Mouse (Mus musculus): ENCODE results near the gene Ccn6. TPM values are rescaled to one million over a fixed set of nuclear protein-coding genes. Genes with fewer than 3 reads are reported as not detected.
"Not testable (repeated sequence)": the region's sequence is repeated elsewhere in the genome, so short reads cannot be mapped to it uniquely, and the experiment has no call there.

Ccn6 gene
- 0.05 and 0.16 TPM in 2 replicates for polyA plus RNA-seq (2012; rRNA removed)

DNA sequence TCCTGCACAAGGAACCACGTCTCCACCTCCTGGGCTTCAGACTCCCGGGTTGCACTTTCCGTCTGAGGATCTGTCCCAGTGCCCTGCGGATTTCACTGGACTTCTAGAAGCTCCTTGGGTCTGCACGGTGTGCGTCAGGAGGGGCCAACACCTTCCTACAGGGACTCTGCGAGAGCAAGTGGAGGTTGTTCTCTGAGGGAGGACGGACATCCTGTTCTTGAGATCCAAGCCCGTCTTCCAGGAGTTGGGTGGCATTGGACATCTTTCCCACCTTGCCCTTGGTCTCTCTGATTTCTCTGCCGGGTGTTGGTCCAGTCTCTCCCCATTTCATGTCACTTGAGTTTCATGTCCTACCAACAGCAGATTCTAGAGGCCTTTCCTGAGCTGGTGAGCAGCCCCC lies at the start of gene Ccn6:
Gene Ccn6 (minus strand): TSS at position 101 of the 400 bp plus-strand sequence.
- TF ChIP-seq POLR2A (IDR thresholded peaks at IDR 0.05; ENCODE audit: low read depth, low read length), result no peak
- no peak for TF ChIP-seq CTCF (conservative IDR thresholded peaks at IDR 0.05; ENCODE audit: insufficient read depth, insufficient read length, low read depth, low read length)
- H3K36me3 ChIP-seq (ENCODE audit: control insufficient read depth, insufficient read depth, low read length), result no peaks in the 10 kb centered on the region
- H3K4me1 ChIP-seq (ENCODE audit: control insufficient read depth, insufficient read depth, low read length), result no peaks in the 10 kb centered on the region
- H3K27me3 ChIP-seq (replicated peaks; ENCODE audit: control insufficient read depth, insufficient read depth, low read length), result no peaks in the 10 kb centered on the region
- no peak within 1 kb of the TSS for H3K27ac ChIP-seq (ENCODE audit: insufficient read depth, low read depth, low read length)
- no peak for DNase-seq
- no peak within 1 kb of the TSS for H3K4me3 ChIP-seq (ENCODE audit: insufficient read depth, low read depth, low read length)
- WGBS, result 89% methylated on average over 10 of the region's 10 CpGs

DNA sequence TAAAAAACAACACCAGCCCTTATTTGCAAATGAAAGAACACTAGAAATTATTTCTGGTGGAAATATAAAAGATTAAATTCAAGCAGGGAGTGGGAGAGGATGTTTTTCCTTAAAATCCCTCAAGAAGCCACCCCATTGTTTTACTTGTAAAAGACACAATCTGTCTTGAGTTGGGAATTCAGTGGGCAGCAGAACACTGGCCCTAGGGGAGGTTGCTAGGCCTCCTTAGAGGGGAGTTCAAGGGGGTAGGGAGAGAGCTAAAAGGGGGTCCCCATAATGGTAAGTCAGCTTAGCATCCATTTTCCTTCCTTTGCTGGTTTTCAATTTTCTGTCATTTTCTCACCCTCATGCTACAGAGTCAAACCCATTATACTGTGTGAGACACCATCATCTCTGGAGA lies 46.4 kb upstream of the Ccn6 start:
- DNase-seq, result no peak
- Histone ChIP-seq H3K27ac (ENCODE audit: insufficient read depth, low read depth, low read length) (no peak overlapping the region), H3K4me3 (ENCODE audit: insufficient read depth, low read depth, low read length) (no peak overlapping the region), H3K4me1 (ENCODE audit: control insufficient read depth, insufficient read depth, low read length) (no peaks in the 10 kb centered on the region), H3K27me3 (replicated peaks; ENCODE audit: control insufficient read depth, insufficient read depth, low read length) (no peaks in the 10 kb centered on the region), H3K36me3 (ENCODE audit: control insufficient read depth, insufficient read depth, low read length) (no peaks in the 10 kb centered on the region)
- no peak for TF ChIP-seq CTCF (conservative IDR thresholded peaks at IDR 0.05; ENCODE audit: insufficient read depth, insufficient read length, low read depth, low read length)
- TF ChIP-seq POLR2A (IDR thresholded peaks at IDR 0.05; ENCODE audit: low read depth, low read length), result no peak

DNA sequence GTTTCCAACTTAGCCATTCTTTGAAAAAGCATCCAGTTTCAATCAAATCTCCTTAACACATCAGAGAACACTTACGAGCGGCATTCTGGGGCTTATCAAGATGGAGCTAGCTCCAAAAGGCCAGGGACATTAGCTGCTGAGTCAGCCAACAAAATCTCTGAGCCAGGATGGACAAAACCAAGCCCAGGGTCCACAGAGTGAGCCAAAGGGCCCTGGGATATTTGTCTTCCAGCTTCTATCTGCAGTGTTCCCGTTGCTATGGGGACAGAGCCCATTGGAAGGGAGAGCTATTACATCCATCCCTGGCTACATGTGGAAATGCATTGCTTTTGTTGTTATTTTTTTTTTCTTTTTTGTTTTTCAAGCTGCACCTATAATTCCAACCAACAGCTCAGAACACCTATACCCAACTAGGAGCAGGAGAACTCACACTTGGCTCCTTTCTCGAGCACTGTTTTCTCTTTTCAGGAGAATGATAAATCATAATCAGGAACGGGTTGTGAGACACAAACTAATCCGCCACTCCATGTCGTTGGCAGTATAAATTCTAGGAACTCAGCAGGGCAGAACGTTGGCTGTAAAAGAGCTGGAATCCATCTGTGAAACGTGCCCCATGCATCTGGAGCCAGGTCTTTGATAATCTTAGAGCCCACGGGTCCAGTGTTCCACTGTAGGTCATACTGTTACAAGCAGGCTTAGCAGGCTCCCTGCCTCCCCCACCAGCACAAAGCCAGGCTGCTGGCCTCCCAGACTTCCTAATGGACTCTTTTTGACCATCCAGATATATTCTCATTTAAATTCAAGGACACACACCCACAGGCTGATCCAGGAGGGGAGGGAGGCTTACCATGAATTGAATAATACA lies 45.8 kb upstream of the Ccn6 start:
- 35% methylated on average over 10 of the region's 10 CpGs for WGBS
- no peak for TF ChIP-seq POLR2A (IDR thresholded peaks at IDR 0.05; ENCODE audit: low read depth, low read length)
- no peak for TF ChIP-seq CTCF (conservative IDR thresholded peaks at IDR 0.05; ENCODE audit: insufficient read depth, insufficient read length, low read depth, low read length)
- DNase-seq, result no peak
- no peaks in the 10 kb centered on the region for H3K4me1 ChIP-seq (ENCODE audit: control insufficient read depth, insufficient read depth, low read length)
- no peaks in the 10 kb centered on the region for H3K27me3 ChIP-seq (replicated peaks; ENCODE audit: control insufficient read depth, insufficient read depth, low read length)
- no peaks in the 10 kb centered on the region for H3K36me3 ChIP-seq (ENCODE audit: control insufficient read depth, insufficient read depth, low read length)
- no peak overlapping the region for H3K4me3 ChIP-seq (ENCODE audit: insufficient read depth, low read depth, low read length)
- no peak overlapping the region for H3K27ac ChIP-seq (ENCODE audit: insufficient read depth, low read depth, low read length)

DNA sequence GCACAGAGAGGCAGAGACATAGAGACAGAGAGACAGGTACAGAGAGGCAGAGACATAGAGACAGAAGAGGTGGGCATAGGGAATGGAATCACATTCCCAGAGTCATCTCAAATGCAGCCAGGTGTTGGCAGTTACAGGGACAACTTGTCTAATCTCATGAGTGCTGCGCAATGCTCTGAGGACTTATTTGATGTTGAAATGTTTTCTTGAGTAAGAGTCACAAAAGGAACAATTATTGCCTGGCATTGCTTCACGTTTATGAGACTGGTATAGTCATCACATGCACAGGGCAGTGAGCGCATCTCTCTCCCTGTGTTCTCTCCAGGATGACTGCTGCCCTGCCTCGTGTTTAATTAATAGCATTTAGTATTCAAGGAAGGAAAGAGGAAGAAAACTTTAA lies 45.1 kb upstream of the Ccn6 start:
- H3K36me3 ChIP-seq (ENCODE audit: control insufficient read depth, insufficient read depth, low read length), result no peaks in the 10 kb centered on the region
- H3K4me3 ChIP-seq (ENCODE audit: insufficient read depth, low read depth, low read length), result no peak overlapping the region
- no peak overlapping the region for H3K27ac ChIP-seq (ENCODE audit: insufficient read depth, low read depth, low read length)
- H3K27me3 ChIP-seq (replicated peaks; ENCODE audit: control insufficient read depth, insufficient read depth, low read length), result no peaks in the 10 kb centered on the region
- no peaks in the 10 kb centered on the region for H3K4me1 ChIP-seq (ENCODE audit: control insufficient read depth, insufficient read depth, low read length)
- TF ChIP-seq POLR2A (IDR thresholded peaks at IDR 0.05; ENCODE audit: low read depth, low read length) (no peak), CTCF (conservative IDR thresholded peaks at IDR 0.05; ENCODE audit: insufficient read depth, insufficient read length, low read depth, low read length) (no peak)
- DNase-seq, result no peak
- 66% methylated on average over 4 of the region's 4 CpGs for WGBS

DNA sequence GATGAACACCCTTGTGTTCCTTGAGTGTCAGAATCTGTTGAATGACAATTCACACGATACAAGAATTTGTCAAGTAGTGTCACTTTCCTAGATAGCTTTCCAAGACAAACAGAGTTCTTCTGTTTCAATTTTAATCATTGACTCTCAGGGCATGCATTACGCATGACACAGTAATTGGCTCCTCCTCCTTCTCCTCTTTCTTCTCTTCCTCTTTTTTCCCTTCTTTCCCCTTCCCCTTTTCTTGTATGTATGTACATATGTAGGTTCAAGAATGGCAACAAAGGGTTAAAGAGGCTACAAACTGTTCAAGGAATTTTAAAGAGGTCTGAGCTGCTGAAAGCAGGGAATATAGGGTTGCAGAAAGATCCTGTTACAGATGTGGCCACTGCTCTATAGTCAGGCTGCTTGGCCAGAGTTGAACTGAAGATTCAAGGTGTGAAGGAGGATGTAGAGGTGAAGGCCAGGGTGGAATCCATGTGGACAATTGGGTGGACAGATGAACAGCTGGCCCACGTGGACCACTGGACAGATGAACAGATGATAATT lies 43.8 kb upstream of the Ccn6 start:
- DNase-seq, result no peak
- Histone ChIP-seq H3K36me3 (ENCODE audit: control insufficient read depth, insufficient read depth, low read length) (no peaks in the 10 kb centered on the region), H3K27me3 (replicated peaks; ENCODE audit: control insufficient read depth, insufficient read depth, low read length) (no peaks in the 10 kb centered on the region), H3K4me3 (ENCODE audit: insufficient read depth, low read depth, low read length) (no peak overlapping the region), H3K27ac (ENCODE audit: insufficient read depth, low read depth, low read length) (no peak overlapping the region), H3K4me1 (ENCODE audit: control insufficient read depth, insufficient read depth, low read length) (no peaks in the 10 kb centered on the region)
- TF ChIP-seq POLR2A (IDR thresholded peaks at IDR 0.05; ENCODE audit: low read depth, low read length) (no peak), CTCF (conservative IDR thresholded peaks at IDR 0.05; ENCODE audit: insufficient read depth, insufficient read length, low read depth, low read length) (no peak)
- WGBS, result 55% methylated on average over 3 of the region's 3 CpGs

DNA sequence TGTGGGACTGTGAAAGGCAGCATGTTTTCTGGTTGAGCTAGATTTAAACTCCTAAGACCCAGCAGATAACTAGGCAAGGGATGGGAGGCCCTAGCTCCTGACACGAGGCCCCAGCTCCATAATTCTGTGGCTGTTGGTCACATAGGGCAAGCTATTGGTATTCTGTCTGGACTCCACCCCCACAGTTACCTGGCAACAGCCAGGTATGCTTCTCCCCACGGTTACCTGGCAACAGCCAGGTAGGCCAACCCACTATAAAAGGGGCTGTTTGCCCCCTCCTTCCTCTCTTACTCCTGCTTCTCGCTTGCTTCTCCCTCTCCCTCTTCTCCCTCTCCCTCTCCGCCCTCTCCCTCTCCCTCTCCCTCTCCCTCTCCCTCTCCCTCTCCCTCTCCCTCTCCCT lies 38.9 kb upstream of the Ccn6 start:
- no peak for DNase-seq
- no peak overlapping the region for H3K27ac ChIP-seq (ENCODE audit: insufficient read depth, low read depth, low read length)
- TF ChIP-seq CTCF (conservative IDR thresholded peaks at IDR 0.05; ENCODE audit: insufficient read depth, insufficient read length, low read depth, low read length) (no peak), POLR2A (IDR thresholded peaks at IDR 0.05; ENCODE audit: low read depth, low read length) (no peak)
- no peak overlapping the region for H3K4me3 ChIP-seq (ENCODE audit: insufficient read depth, low read depth, low read length)
- H3K4me1 ChIP-seq (ENCODE audit: control insufficient read depth, insufficient read depth, low read length), result no peaks in the 10 kb centered on the region
- WGBS, result 64% methylated on average over 4 of the region's 4 CpGs
- H3K36me3 ChIP-seq (ENCODE audit: control insufficient read depth, insufficient read depth, low read length), result no peaks in the 10 kb centered on the region
- H3K27me3 ChIP-seq (replicated peaks; ENCODE audit: control insufficient read depth, insufficient read depth, low read length), result no peaks in the 10 kb centered on the region

DNA sequence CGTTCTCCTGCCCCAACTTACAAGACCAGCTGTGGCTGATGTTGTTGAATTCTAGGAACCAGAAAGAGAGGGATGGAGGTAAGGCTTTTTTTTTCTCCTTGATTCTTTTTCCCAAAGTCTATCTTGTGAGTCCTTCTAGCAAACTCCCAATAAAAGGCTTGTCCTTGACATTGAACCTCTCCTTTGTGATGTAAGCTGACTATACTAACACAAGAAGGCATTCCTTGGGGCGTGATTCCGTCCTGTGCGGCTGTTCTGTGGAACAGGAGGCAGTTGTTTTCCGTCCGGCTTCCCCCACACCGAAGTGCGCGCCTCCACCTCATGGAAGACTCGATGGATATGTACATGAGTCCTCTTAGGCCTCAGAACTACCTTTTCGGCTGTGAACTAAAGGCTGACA lies 34.6 kb upstream of the Ccn6 start:
- not testable (repeated sequence) for H3K4me3 ChIP-seq (ENCODE audit: insufficient read depth, low read depth, low read length); H3K27ac ChIP-seq (ENCODE audit: insufficient read depth, low read depth, low read length); H3K4me1 ChIP-seq (ENCODE audit: control insufficient read depth, insufficient read depth, low read length); DNase-seq; H3K27me3 ChIP-seq (replicated peaks; ENCODE audit: control insufficient read depth, insufficient read depth, low read length); H3K36me3 ChIP-seq (ENCODE audit: control insufficient read depth, insufficient read depth, low read length)
- 88% methylated on average over 11 of the region's 11 CpGs for WGBS
